Mouse (Mus musculus): ENCODE results near the gene Gm37240. TPM values are rescaled to one million over a fixed set of nuclear protein-coding genes. Genes with fewer than 3 reads are reported as not detected.
A peak's percentile ranks its signal among the peaks of the same experiment; 100 is the strongest.

The Gm37240 gene
- total RNA-seq, 1 experiment, result 1.2 TPM

DNA sequence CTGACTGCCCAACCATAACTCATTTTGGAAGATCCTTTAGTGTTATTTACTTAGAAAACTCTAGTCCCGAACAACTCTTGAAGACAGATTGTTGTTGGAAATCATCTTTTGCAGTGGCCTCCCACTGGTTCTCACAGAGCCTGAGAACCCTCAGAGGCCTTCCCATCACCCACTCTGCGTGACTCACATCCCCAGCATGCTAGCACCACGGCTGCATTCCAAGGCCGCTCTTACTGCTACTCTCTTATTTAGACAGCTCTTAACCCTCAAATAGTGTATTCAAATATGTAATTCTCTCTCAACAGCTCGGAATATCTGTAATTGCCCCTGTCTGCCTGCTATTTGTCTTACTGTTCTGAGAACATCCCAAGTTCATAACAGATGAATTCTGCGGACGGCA, 73.1 kb downstream of the Gm37240 start:
- in situ Hi-C loops (cut with MboI; ENCODE audit: low sequenced_read_pairs in 2 of 2, unreplicated experiment in 2 of 2), result no loop called here
- no peak for TF ChIP-seq CHD2 (IDR thresholded peaks at IDR 0.05; ENCODE audit: low read depth, low read length)
- no peak for TF ChIP-seq HCFC1 (IDR thresholded peaks at IDR 0.05; ENCODE audit: borderline replicate concordance, insufficient read depth, low read length)
- no peak for TF ChIP-seq ZNF384 (IDR thresholded peaks at IDR 0.05; ENCODE audit: low read depth, low read length)
- no peak for TF ChIP-seq MAFK (IDR thresholded peaks at IDR 0.05; ENCODE audit: insufficient read depth, low read depth, low read length)
- no peak for TF ChIP-seq ZC3H11A (IDR thresholded peaks at IDR 0.05; ENCODE audit: borderline replicate concordance, low read depth, low read length)
- no peaks in the 10 kb centered on the region for H3K36me3 ChIP-seq (ENCODE audit: control insufficient read depth, insufficient read depth, low read length, poor library complexity, severe bottlenecking)
- no peaks in the 10 kb centered on the region for H3K9me3 ChIP-seq (ENCODE audit: control insufficient read depth, insufficient read depth, low read depth, low read length)
- H3K4me3 ChIP-seq (ENCODE audit: insufficient read depth in 1 of 2, low read depth in 1 of 2, low read length in 2 of 2, poor library complexity in 1 of 2, severe bottlenecking in 1 of 2), result no peak overlapping the region
- DNase-seq (ENCODE audit: low read depth, low spot score), result no peak
- H3K27ac ChIP-seq (ENCODE audit: insufficient read depth, low read depth, low read length, poor library complexity, severe bottlenecking), result no peak overlapping the region
- H3K9ac ChIP-seq (ENCODE audit: insufficient read depth, low read depth, low read length, poor library complexity, severe bottlenecking), result no peak overlapping the region
- H3K4me1 ChIP-seq (ENCODE audit: control insufficient read depth in 2 of 2, insufficient read depth in 2 of 2, low read length in 2 of 2, poor library complexity in 1 of 2), result peaks cover 0 to 2% of the 10 kb centered on the region in 2 experiments; a peak in 1 of 4 replicates

DNA sequence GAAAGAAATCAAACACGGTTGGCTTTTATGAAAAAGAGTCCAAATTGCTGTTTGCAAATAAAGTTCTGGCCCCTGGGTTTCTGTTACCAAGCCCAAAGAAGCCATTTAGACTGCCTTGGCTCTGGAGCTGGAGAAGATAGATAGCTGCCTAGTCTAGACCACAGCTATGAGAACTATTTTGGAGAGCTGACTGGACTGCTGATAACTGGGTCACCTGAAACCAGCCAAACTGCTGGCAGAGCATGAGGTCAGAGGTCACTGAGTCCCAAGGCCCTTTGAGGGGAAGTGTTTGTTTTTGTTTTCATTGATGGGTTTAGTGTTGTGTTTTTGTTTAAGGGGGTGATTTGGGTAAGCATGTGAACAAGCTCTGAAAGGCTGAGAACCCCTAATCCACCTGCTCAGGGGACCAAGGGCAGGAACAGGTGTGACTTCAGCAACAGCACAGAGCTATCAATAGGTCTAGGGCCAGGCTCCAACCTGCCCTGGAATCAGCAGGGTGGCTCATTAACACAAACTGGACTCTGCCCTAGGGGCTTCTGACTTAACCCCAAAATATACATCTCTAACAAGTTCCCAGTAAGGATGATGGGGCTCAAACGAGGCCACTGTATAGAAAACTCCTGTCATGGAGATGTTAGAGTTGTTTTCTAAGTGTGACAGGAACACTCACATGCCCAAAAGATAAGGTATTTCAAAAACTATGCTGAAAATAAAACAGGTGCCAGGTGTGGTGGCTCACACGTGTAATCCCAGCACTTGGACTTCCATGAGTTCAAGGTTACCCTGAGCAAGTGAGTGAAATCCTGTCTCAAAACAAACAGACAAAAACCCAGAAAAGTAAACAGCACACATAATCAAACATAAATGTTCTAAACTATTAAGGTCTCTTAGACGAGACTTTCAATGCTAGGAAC, 74.0 kb downstream of the Gm37240 start:
- peaks cover 0 to 2% of the 10 kb centered on the region in 2 experiments; a peak in 1 of 4 replicates for H3K4me1 ChIP-seq (ENCODE audit: control insufficient read depth in 2 of 2, insufficient read depth in 2 of 2, low read length in 2 of 2, poor library complexity in 1 of 2)
- DNase-seq (ENCODE audit: low read depth, low spot score), result peak; percentile 1
- no peak overlapping the region for H3K4me3 ChIP-seq (ENCODE audit: insufficient read depth in 1 of 2, low read depth in 1 of 2, low read length in 2 of 2, poor library complexity in 1 of 2, severe bottlenecking in 1 of 2)
- H3K9me3 ChIP-seq (ENCODE audit: control insufficient read depth, insufficient read depth, low read depth, low read length), result no peaks in the 10 kb centered on the region
- H3K9ac ChIP-seq (ENCODE audit: insufficient read depth, low read depth, low read length, poor library complexity, severe bottlenecking), result no peak overlapping the region
- no peaks in the 10 kb centered on the region for H3K36me3 ChIP-seq (ENCODE audit: control insufficient read depth, insufficient read depth, low read length, poor library complexity, severe bottlenecking)
- TF ChIP-seq ZNF384 (IDR thresholded peaks at IDR 0.05; ENCODE audit: low read depth, low read length) (no peak), ZC3H11A (IDR thresholded peaks at IDR 0.05; ENCODE audit: borderline replicate concordance, low read depth, low read length) (no peak), MAFK (IDR thresholded peaks at IDR 0.05; ENCODE audit: insufficient read depth, low read depth, low read length) (no peak), HCFC1 (IDR thresholded peaks at IDR 0.05; ENCODE audit: borderline replicate concordance, insufficient read depth, low read length) (no peak), CHD2 (IDR thresholded peaks at IDR 0.05; ENCODE audit: low read depth, low read length) (no peak)
- H3K27ac ChIP-seq (ENCODE audit: insufficient read depth, low read depth, low read length, poor library complexity, severe bottlenecking), result no peak overlapping the region
- in situ Hi-C loops (cut with MboI; ENCODE audit: low sequenced_read_pairs in 2 of 2, unreplicated experiment in 2 of 2), result no loop called here

DNA sequence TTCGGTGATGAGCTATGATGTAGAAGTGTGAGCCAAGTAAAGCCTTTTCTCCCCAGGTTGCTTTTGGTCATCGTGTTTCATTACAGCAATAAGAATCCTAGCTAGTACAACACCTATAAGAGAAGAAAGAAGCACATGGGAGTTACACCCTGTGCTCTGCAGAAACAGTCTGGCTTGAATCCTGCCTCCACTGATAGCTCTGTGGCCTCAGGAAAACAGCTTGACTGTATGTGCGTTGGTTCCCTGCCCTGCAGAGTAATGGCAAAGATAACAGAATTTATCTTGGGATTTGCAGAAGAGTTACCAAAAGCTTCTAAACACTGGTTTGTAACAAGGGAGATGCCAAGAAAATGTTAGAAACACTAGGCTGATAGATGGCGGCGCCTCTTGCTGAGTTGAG, 75.3 kb downstream of the Gm37240 start:
- no peak for DNase-seq (ENCODE audit: low read depth, low spot score)
- Histone ChIP-seq H3K27ac (ENCODE audit: insufficient read depth, low read depth, low read length, poor library complexity, severe bottlenecking) (no peak overlapping the region), H3K9me3 (ENCODE audit: control insufficient read depth, insufficient read depth, low read depth, low read length) (no peaks in the 10 kb centered on the region), H3K4me1 (ENCODE audit: control insufficient read depth in 2 of 2, insufficient read depth in 2 of 2, low read length in 2 of 2, poor library complexity in 1 of 2) (peaks cover 0 to 2% of the 10 kb centered on the region in 2 experiments; a peak in 1 of 4 replicates), H3K36me3 (ENCODE audit: control insufficient read depth, insufficient read depth, low read length, poor library complexity, severe bottlenecking) (no peaks in the 10 kb centered on the region), H3K9ac (ENCODE audit: insufficient read depth, low read depth, low read length, poor library complexity, severe bottlenecking) (no peak overlapping the region), H3K4me3 (ENCODE audit: insufficient read depth in 1 of 2, low read depth in 1 of 2, low read length in 2 of 2, poor library complexity in 1 of 2, severe bottlenecking in 1 of 2) (no peak overlapping the region)
- in situ Hi-C loops (cut with MboI; ENCODE audit: low sequenced_read_pairs in 2 of 2, unreplicated experiment in 2 of 2), result no loop called here
- TF ChIP-seq CHD2 (IDR thresholded peaks at IDR 0.05; ENCODE audit: low read depth, low read length) (no peak), ZC3H11A (IDR thresholded peaks at IDR 0.05; ENCODE audit: borderline replicate concordance, low read depth, low read length) (no peak), ZNF384 (IDR thresholded peaks at IDR 0.05; ENCODE audit: low read depth, low read length) (no peak), MAFK (IDR thresholded peaks at IDR 0.05; ENCODE audit: insufficient read depth, low read depth, low read length) (no peak), HCFC1 (IDR thresholded peaks at IDR 0.05; ENCODE audit: borderline replicate concordance, insufficient read depth, low read length) (no peak)

DNA sequence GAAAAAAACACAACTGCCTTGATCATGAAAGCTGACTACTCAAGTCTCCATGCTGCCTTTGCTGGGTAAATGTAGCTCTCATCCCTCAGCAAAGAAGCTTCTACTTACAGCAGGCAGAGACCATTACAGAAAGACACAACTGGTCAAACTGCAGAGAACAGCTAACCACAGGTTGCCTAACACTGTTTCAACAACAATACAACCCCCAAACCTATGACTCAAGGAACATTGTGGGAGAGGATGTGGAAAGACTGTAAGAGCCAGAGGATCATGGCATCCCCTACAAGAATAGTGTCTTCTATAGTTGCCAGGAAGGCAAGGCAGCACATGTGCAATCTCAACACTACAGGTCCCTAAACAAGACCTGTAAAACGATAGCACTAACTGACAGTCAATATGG, 94.2 kb downstream of the Gm37240 start:
- TF ChIP-seq CHD2 (IDR thresholded peaks at IDR 0.05; ENCODE audit: low read depth, low read length), result no peak
- TF ChIP-seq HCFC1 (IDR thresholded peaks at IDR 0.05; ENCODE audit: borderline replicate concordance, insufficient read depth, low read length), result no peak
- TF ChIP-seq ZNF384 (IDR thresholded peaks at IDR 0.05; ENCODE audit: low read depth, low read length), result no peak
- TF ChIP-seq ZC3H11A (IDR thresholded peaks at IDR 0.05; ENCODE audit: borderline replicate concordance, low read depth, low read length), result no peak
- TF ChIP-seq MAFK (IDR thresholded peaks at IDR 0.05; ENCODE audit: insufficient read depth, low read depth, low read length), result no peak
- Histone ChIP-seq H3K4me1 (ENCODE audit: control insufficient read depth in 2 of 2, insufficient read depth in 2 of 2, low read length in 2 of 2, poor library complexity in 1 of 2) (no peaks in the 10 kb centered on the region), H3K36me3 (ENCODE audit: control insufficient read depth, insufficient read depth, low read length, poor library complexity, severe bottlenecking) (no peaks in the 10 kb centered on the region), H3K9ac (ENCODE audit: insufficient read depth, low read depth, low read length, poor library complexity, severe bottlenecking) (no peak overlapping the region), H3K9me3 (ENCODE audit: control insufficient read depth, insufficient read depth, low read depth, low read length) (no peaks in the 10 kb centered on the region), H3K27ac (ENCODE audit: insufficient read depth, low read depth, low read length, poor library complexity, severe bottlenecking) (no peak overlapping the region), H3K4me3 (ENCODE audit: insufficient read depth in 1 of 2, low read depth in 1 of 2, low read length in 2 of 2, poor library complexity in 1 of 2, severe bottlenecking in 1 of 2) (no peak overlapping the region)
- DNase-seq (ENCODE audit: low read depth, low spot score), result no peak
- in situ Hi-C loops (cut with MboI; ENCODE audit: low sequenced_read_pairs in 2 of 2, unreplicated experiment in 2 of 2), result no loop called here

Data from ES-E14 (cell line).